Mouse (Mus musculus) heart, adult 2 months (tissue): ENCODE results near the gene Maml3. TPM values are rescaled to one million over a fixed set of nuclear protein-coding genes. Genes with fewer than 3 reads are reported as not detected.

Experiments
- DNase-seq, 2 experiments: peaks; one replicate each; pipeline ENCODE4 v3.0.0; 2021
- H3K27ac ChIP-seq: fragments of 200-600 bp; 2 replicates; pipeline ENCODE4 v1.8.1; 2022
- H3K27me3 ChIP-seq: fragments of 200-500 bp; 2 replicates; pipeline ENCODE4 v1.6.1; 2012; ENCODE audit warnings: mild to moderate bottlenecking, low read length, inconsistent platforms, mixed read lengths; ENCODE audit not compliant: control insufficient read depth, insufficient read depth
- H3K36me3 ChIP-seq: fragments of 200-500 bp; 2 replicates; pipeline ENCODE4 v1.6.1; 2012; ENCODE audit warnings: low read length, inconsistent platforms; ENCODE audit not compliant: control insufficient read depth, insufficient read depth
- H3K4me1 ChIP-seq: fragments of 200-500 bp; 2 replicates; pipeline ENCODE4 v1.6.1; 2011; ENCODE audit warnings: low read length; ENCODE audit not compliant: control insufficient read depth, insufficient read depth
- H3K4me3 ChIP-seq: fragments of 200-600 bp; 2 replicates; pipeline ENCODE4 v1.8.1; 2022
- H3K79me2 ChIP-seq: fragments of 200-500 bp; replicated peaks from 2 replicates; pipeline ENCODE4 v1.6.1; 2012; ENCODE audit warnings: mild to moderate bottlenecking, inconsistent platforms, low read length, moderate library complexity, mixed read lengths; ENCODE audit not compliant: control insufficient read depth, insufficient read depth
- H3K9ac ChIP-seq: fragments of 200-500 bp; 2 replicates; pipeline ENCODE4 v1.6.1; 2012; ENCODE audit warnings: low read depth, mild to moderate bottlenecking, control low read depth, inconsistent platforms, low read length, mixed read lengths
- CTCF ChIP-seq: fragments of 200-600 bp; IDR thresholded peaks from 2 replicates; pipeline ENCODE4 v1.8.1; 2022; ENCODE audit warnings: antibody characterized with exemption, mild to moderate bottlenecking, moderate library complexity
- EP300 ChIP-seq: fragments of 200-500 bp; IDR thresholded peaks from 2 replicates; pipeline ENCODE4 v1.6.1; 2011; ENCODE audit warnings: low read depth, low read length, control low read depth; ENCODE audit not compliant: insufficient read depth
- POLR2A ChIP-seq: fragments of 200-500 bp; IDR thresholded peaks from 2 replicates; pipeline ENCODE4 v1.6.1; 2011; ENCODE audit warnings: mild to moderate bottlenecking, low read depth, low read length, control low read depth; ENCODE audit not compliant: insufficient read depth
- WGBS: fragments of 180-500 bp; shearing (Covaris S2); methylation state at CpG from one replicate; pipeline ENCODE4 v1.1.7; 2018; 5-methylcytosine and 5-hydroxymethylcytosine counted together
- intact Hi-C: fragments of 180-260 bp; cut with DNase I; formaldehyde crosslinking; loops from one replicate; pipeline ENCODE4 v1.15.1; 2025
- polyA plus RNA-seq: library from polyadenylated mRNA; depleted of rRNA; stranded (reverse); fragments of >200 nt; gene quantifications from 2 replicates; pipeline ENCODE4 v1.2.3, GENCODE M21; 2012
- total RNA-seq, 2 experiments: library from RNA; stranded (reverse); gene quantifications; 2 replicates each; pipeline ENCODE4 v1.2.3; 2021

Gene Maml3
- total and polyA plus RNA-seq, 3 experiments, result 1.9 to 2.8 (median 2.7) TPM

- Histone ChIP-seq H3K4me1 (no peaks in the 10 kb centered on the region; the same call in 1 of the 2 replicates), H3K36me3 (no peaks in the 10 kb centered on the region), H3K4me3 (no peak overlapping the region), H3K27ac (no peak overlapping the region), H3K27me3 (no peaks in the 10 kb centered on the region), H3K79me2 (no peaks in the 10 kb centered on the region; the same call in 1 of the 2 replicates), H3K9ac (no peak overlapping the region)
- intact Hi-C loops, result no loop called here
- no peak for TF ChIP-seq EP300
- no peak for TF ChIP-seq POLR2A
- TF ChIP-seq CTCF, result no peak
- 65% methylated on average over 2 of the region's 2 CpGs for WGBS
- no peak for DNase-seq
These were observed 146.1 kb downstream of the Maml3 start for GRCm38 (mm10) chr3:51958751-51959150.

DNA sequence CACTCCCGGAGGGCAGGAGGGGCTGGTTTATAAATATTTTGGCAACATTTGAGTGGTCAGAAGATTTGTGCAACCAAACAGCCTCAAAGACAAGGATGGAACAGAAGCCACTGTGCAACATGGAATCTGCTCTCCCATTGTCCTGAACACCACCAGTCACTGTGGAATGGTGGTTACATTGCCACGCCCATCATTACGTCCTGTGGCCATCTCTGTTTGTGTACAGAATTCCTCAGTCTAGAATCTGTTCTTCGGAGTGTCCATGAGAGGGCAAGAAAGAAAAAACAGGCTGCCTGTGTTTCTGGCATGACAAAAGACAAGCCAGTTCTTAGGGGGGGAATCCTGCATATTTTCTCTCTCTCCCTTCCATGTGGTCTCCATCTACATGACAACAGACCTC, 150.4 kb downstream of the Maml3 start:
- DNase-seq, result no peak
- Histone ChIP-seq H3K4me1 (no peaks in the 10 kb centered on the region), H3K27me3 (no peaks in the 10 kb centered on the region), H3K9ac (no peak overlapping the region), H3K79me2 (no peaks in the 10 kb centered on the region), H3K27ac (no peak overlapping the region), H3K4me3 (no peak overlapping the region), H3K36me3 (no peaks in the 10 kb centered on the region)
- WGBS, result 74% methylated on average over 4 of the region's 4 CpGs
- TF ChIP-seq CTCF, result no peak
- intact Hi-C loops, result no loop called here

DNA sequence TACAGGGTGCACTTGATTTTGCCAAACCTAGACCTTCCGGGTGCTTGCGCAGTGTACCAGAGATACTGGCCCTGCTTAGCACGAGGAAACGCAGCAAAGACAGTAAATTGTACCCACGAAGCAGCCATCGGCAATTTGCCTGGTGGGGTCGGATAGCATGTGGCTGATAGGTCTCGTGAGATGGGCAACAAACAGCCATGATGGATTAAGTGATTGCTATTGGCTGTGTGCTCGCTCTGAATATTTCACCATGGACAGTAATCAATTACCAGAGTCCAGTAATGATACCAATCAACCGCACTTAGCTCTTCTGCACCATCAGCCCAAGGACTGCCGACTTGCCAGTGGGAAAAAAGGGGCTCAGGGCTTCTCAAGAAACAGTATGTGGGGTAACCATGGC, 150.9 kb downstream of the Maml3 start:
- 95% methylated on average over 11 of the region's 11 CpGs for WGBS
- DNase-seq, result no peak
- Histone ChIP-seq H3K27me3 (no peaks in the 10 kb centered on the region), H3K4me1 (no peaks in the 10 kb centered on the region), H3K9ac (no peak overlapping the region), H3K79me2 (no peaks in the 10 kb centered on the region), H3K36me3 (no peaks in the 10 kb centered on the region), H3K4me3 (no peak overlapping the region), H3K27ac (no peak overlapping the region)
- intact Hi-C loops, result no loop called here
- TF ChIP-seq EP300 (no peak), CTCF (no peak), POLR2A (no peak)

GRCm38 (mm10) chr3:51952728-51953623, 151.9 kb downstream of the Maml3 start:
- H3K4me3 ChIP-seq, result no peak overlapping the region
- intact Hi-C loops, result no loop called here
- no peaks in the 10 kb centered on the region for H3K4me1 ChIP-seq

GRCm38 (mm10) chr3:51952267-51952666, 152.6 kb downstream of the Maml3 start:
- Histone ChIP-seq H3K36me3 (no peaks in the 10 kb centered on the region), H3K4me1 (no peaks in the 10 kb centered on the region), H3K27ac (no peak overlapping the region), H3K79me2 (no peaks in the 10 kb centered on the region), H3K4me3 (no peak overlapping the region), H3K9ac (no peak overlapping the region), H3K27me3 (no peaks in the 10 kb centered on the region)
- intact Hi-C loops, result no loop called here
- TF ChIP-seq CTCF, result no peak
- no peak for TF ChIP-seq POLR2A
- no peak for TF ChIP-seq EP300
- DNase-seq, result no peak
- 88% methylated on average over 9 of the region's 9 CpGs for WGBS

More at GRCm38 (mm10) chr3:51952728-51953623, 151.9 kb downstream of the Maml3 start:
- H3K27me3 ChIP-seq, result no peaks in the 10 kb centered on the region
- H3K9ac ChIP-seq, result no peak overlapping the region
- no peak overlapping the region for H3K27ac ChIP-seq
- 78% methylated on average over 33 of the region's 33 CpGs for WGBS
- no peaks in the 10 kb centered on the region for H3K36me3 ChIP-seq
- H3K79me2 ChIP-seq, result no peaks in the 10 kb centered on the region
- TF ChIP-seq EP300 (no peak), CTCF (no peak), POLR2A (no peak)
- peak in 1 of 2 experiments; percentile 24 for DNase-seq

DNA sequence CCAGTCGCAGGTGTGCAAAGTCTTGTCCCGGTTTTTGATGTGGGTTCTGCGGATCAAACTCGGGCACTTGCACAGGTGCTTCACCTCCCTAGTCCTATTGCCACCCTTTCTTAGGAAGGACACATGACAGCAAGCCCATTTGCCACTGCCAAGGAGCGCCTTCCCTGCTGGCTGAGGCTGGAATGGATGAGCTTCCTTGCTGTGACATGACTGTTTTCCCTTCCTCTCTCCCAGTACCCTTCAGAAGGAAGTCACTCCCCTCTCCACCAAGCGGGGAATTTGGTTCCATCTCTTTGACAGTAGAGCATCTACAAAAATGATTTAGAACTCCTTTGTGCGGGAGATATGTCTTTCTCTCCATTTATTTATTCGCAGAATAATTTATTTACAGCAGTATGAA, 155.2 kb downstream of the Maml3 start:
- DNase-seq, result no peak
- no peak overlapping the region for H3K27ac ChIP-seq
- no peak overlapping the region for H3K4me3 ChIP-seq
- no peaks in the 10 kb centered on the region for H3K79me2 ChIP-seq
- TF ChIP-seq CTCF (no peak), POLR2A (no peak), EP300 (no peak)
- no peak overlapping the region for H3K9ac ChIP-seq
- H3K27me3 ChIP-seq, result no peaks in the 10 kb centered on the region
- intact Hi-C loops, result no loop called here
- H3K36me3 ChIP-seq, result no peaks in the 10 kb centered on the region
- 91% methylated on average over 8 of the region's 8 CpGs for WGBS
- peaks cover 1% of the 10 kb centered on the region; the same call in 1 of the 2 replicates for H3K4me1 ChIP-seq
